Mouse (Mus musculus) testis, adult 2 months (tissue): ENCODE data around the gene Gmcl1.

ENCODE experiments used
- CTCF ChIP-seq: fragments of 200-500 bp; IDR thresholded peaks from 2 replicates; pipeline ENCODE4 v1.5.1; 2012; ENCODE audit warnings: low read depth, mild to moderate bottlenecking, inconsistent platforms, low read length, moderate library complexity; ENCODE audit not compliant: control insufficient read depth, insufficient read depth, insufficient replicate concordance
- POLR2A ChIP-seq: fragments of 200-500 bp; IDR thresholded peaks from 2 replicates; pipeline ENCODE4 v1.6.1; 2012; ENCODE audit warnings: low read depth, mild to moderate bottlenecking, inconsistent platforms, low read length, moderate library complexity; ENCODE audit not compliant: control insufficient read depth

- TF ChIP-seq CTCF = no peak
- no peak for TF ChIP-seq POLR2A
Observed at GRCm38 (mm10) chr6:86667061-86667460, 66.1 kb downstream of the Gmcl1 start.
